Comparison of ENCODE assay signal across 12 mouse cellular contexts in genomic region chr5:131075795-131076194, GRCm38 (mm10).
"Had no signal": no experiment of that assay in that cellular context is flagged by ENCODE, and none has a peak within 500 bp of the region (broad histone marks: within the 10 kb centered on the region; RNA-seq: fewer than 3 reads in every experiment).

No protein-coding gene starts in this region.

- DNase-seq: kidney, adult 11 months; kidney, postnatal 10 days; kidney, postnatal 4 days; lung, postnatal 36 days; right cerebral cortex, postnatal 25 days; thymus, postnatal 4 days had no signal

- H3K36me3 ChIP-seq: limb, embryonic 15.5 days; liver, embryonic 12.5 days; midbrain, embryonic 10.5 days; neural tube, embryonic 13.5 days had no signal

- H3K27me3 ChIP-seq: limb, embryonic 15.5 days; liver, embryonic 12.5 days; neural tube, embryonic 13.5 days had no signal

- H3K4me3 ChIP-seq: left cerebral cortex, adult 2 months; limb, embryonic 15.5 days; liver, embryonic 12.5 days; midbrain, embryonic 10.5 days; neural tube, embryonic 13.5 days had no signal

- H3K9ac ChIP-seq: limb, embryonic 15.5 days; liver, embryonic 12.5 days; neural tube, embryonic 13.5 days had no signal

- H3K9me3 ChIP-seq: limb, embryonic 15.5 days; liver, embryonic 12.5 days; midbrain, embryonic 10.5 days had no signal

- ATAC-seq: liver, embryonic 12.5 days; midbrain, embryonic 16.5 days had no signal

- H3K4me2 ChIP-seq: limb, embryonic 15.5 days; liver, embryonic 12.5 days; neural tube, embryonic 13.5 days had no signal

- H3K27ac ChIP-seq: left cerebral cortex, adult 2 months; limb, embryonic 15.5 days; liver, embryonic 12.5 days; midbrain, embryonic 10.5 days; neural tube, embryonic 13.5 days had no signal

- H3K4me1 ChIP-seq: limb, embryonic 15.5 days; liver, embryonic 12.5 days; midbrain, embryonic 10.5 days; neural tube, embryonic 13.5 days had no signal
